Mouse (Mus musculus): Measurements from ENCODE around the gene Dnaic1.

GRCm38 (mm10) chr4:41666646-41667045 lies 97.1 kb downstream of the Dnaic1 start:
- TF ChIP-seq POLR2A (IDR thresholded peaks at IDR 0.05; ENCODE audit: control insufficient read depth, extremely low read depth, insufficient read depth, low read length, poor library complexity) (no peak), CTCF (IDR thresholded peaks at IDR 0.05; ENCODE audit: borderline replicate concordance, control insufficient read depth, extremely low read depth, insufficient read depth, low read length, poor library complexity) (no peak)

Data from thymus, adult 2 months (tissue).